In genomic region chr7:46919551-46920176, GRCm38 (mm10) we compare ENCODE assay signal across 8 mouse cellular contexts. TPM values are rescaled to one million over a fixed set of nuclear protein-coding genes. Genes with fewer than 3 reads are reported as not detected.
DNase-seq lines count a peak whose midpoint lies in the region; ATAC-seq and TF ChIP-seq lines count a peak whose summit lies in the region.

Gene Tsg101 (minus strand): TSS chr7:46919969.

- H3K27ac ChIP-seq in bone marrow macrophage, adult 2 months (ENCODE audit: insufficient read depth, low read depth, low read length): peak within 1 kb of the TSS; percentile 88
- peak within 1 kb of the TSS; percentile 88 for H3K27ac ChIP-seq in embryonic fibroblast, embryonic 13.5 days (ENCODE audit: insufficient read depth, low read length)
- peak within 1 kb of the TSS; percentile 98 for H3K27ac ChIP-seq in heart, embryonic 10.5 days
- H3K27ac ChIP-seq in kidney, embryonic 15.5 days: peak within 1 kb of the TSS; percentile 98

- TF ChIP-seq CTCF in bone marrow macrophage, adult 2 months (IDR thresholded peaks at IDR 0.05; ENCODE audit: low read depth, low read length): no peak
- TF ChIP-seq CTCF in embryonic fibroblast, embryonic 13.5 days (IDR thresholded peaks at IDR 0.05; ENCODE audit: borderline replicate concordance, insufficient read depth, low read length): no peak

- no peak for TF ChIP-seq POLR2A in bone marrow macrophage, adult 2 months (IDR thresholded peaks at IDR 0.05; ENCODE audit: borderline replicate concordance, low read depth, low read length)
- peak; percentile 90 for TF ChIP-seq POLR2A in embryonic fibroblast, embryonic 13.5 days (IDR thresholded peaks at IDR 0.05; ENCODE audit: low read depth, low read length)

- DNase-seq in A20 (ENCODE audit: low read depth, low spot score) (peak; percentile 95), liver (peak; percentile 92)
- DNase-seq in heart, embryonic 10.5 days (ENCODE audit: low spot score): peak; percentile 95
- peak; percentile 88 to 95 for DNase-seq in spleen, postnatal 4 days (ENCODE audit: low spot score in 2 of 2)

- peaks cover 26% of the 10 kb centered on the region for H3K4me1 ChIP-seq in bone marrow macrophage, adult 2 months (ENCODE audit: control insufficient read depth, insufficient read depth, low read length)
- peaks cover 10% of the 10 kb centered on the region; the same call in 1 of the 2 replicates for H3K4me1 ChIP-seq in embryonic fibroblast, embryonic 13.5 days (ENCODE audit: control insufficient read depth, insufficient read depth, low read length)
- peaks cover 22% of the 10 kb centered on the region; the same call in 1 of the 2 replicates for H3K4me1 ChIP-seq in heart, embryonic 10.5 days
- H3K4me1 ChIP-seq in kidney, embryonic 15.5 days: peaks cover 25% of the 10 kb centered on the region

- peaks cover 14% of the 10 kb centered on the region for H3K36me3 ChIP-seq in heart, embryonic 10.5 days
- peaks cover 29% of the 10 kb centered on the region for H3K36me3 ChIP-seq in kidney, embryonic 15.5 days

- peak within 1 kb of the TSS; percentile 99 for H3K4me3 ChIP-seq in bone marrow macrophage, adult 2 months (ENCODE audit: insufficient read depth, low read length)
- peak within 1 kb of the TSS; percentile 99 for H3K4me3 ChIP-seq in embryonic fibroblast, embryonic 13.5 days (ENCODE audit: insufficient read depth, low read length)
- peak within 1 kb of the TSS; percentile 79 for H3K4me3 ChIP-seq in heart, embryonic 10.5 days
- peak within 1 kb of the TSS; percentile 93 for H3K4me3 ChIP-seq in kidney, embryonic 15.5 days (replicated peaks)

- H3K9ac ChIP-seq in kidney, embryonic 15.5 days: peak within 1 kb of the TSS; percentile 96

- peak; percentile 97 for ATAC-seq in kidney, embryonic 15.5 days (replicated peaks; ENCODE audit: low FRiP score)
- ATAC-seq in monocyte, adult 5-6 weeks (replicated peaks; ENCODE audit: insufficient number of reproducible peaks, low FRiP score, low TSS enrichment, poor library complexity, severe bottlenecking): peak; percentile 83

- H3K4me2 ChIP-seq in kidney, embryonic 15.5 days: peak within 1 kb of the TSS; percentile 69

- H3K27me3 ChIP-seq in heart, embryonic 10.5 days (ENCODE audit: insufficient read depth, poor library complexity, severe bottlenecking): no peaks in the 10 kb centered on the region
- no peaks in the 10 kb centered on the region for H3K27me3 ChIP-seq in kidney, embryonic 15.5 days

- WGBS in heart, embryonic 10.5 days: under 1% methylated on average over 74 of the region's 75 CpGs
- WGBS in kidney, embryonic 15.5 days: under 1% methylated on average over 75 of the region's 75 CpGs

- no peaks in the 10 kb centered on the region for H3K9me3 ChIP-seq in heart, embryonic 10.5 days
- no peaks in the 10 kb centered on the region for H3K9me3 ChIP-seq in kidney, embryonic 15.5 days (replicated peaks)

RNA-seq across cellular contexts. Expression of gene Tsg101, which starts in this region (rescaled TPM):
- 103 and 112 TPM in 2 replicates for polyA plus RNA-seq in bone marrow macrophage, adult 2 months (2012; ENCODE audit: insufficient read depth, insufficient read length, missing spikeins)
- polyA plus RNA-seq in embryonic fibroblast, embryonic 13.5 days (2011; ENCODE audit: insufficient read length, low read depth, missing spikeins): 140 and 175 TPM in 2 replicates
- 198 and 215 TPM in 2 replicates for polyA plus RNA-seq in heart, embryonic 10.5 days (2016; fragmentation: Nextera tagmentation; extraction: Ambion mirVana)
- polyA plus RNA-seq in kidney, embryonic 15.5 days (2015; fragmentation: Nextera tagmentation; extraction: Ambion mirVana): 177 and 180 TPM in 2 replicates
- total RNA-seq in monocyte, adult 5-6 weeks (2017): 27.2 to 80.4 TPM (median 57.3 TPM) in 3 replicates

Comparison
In these comparisons a context has a peak if more than half of its experiments do, and no peak if none do; other contexts are left out.
1. Peak in every context shown above with its lines: DNase-seq, ATAC-seq, H3K4me3 ChIP-seq and H3K27ac ChIP-seq.